Mouse (Mus musculus) lung, embryonic 14.5 days (tissue): Measurements from ENCODE around the gene Tpst1. TPM values are rescaled to one million over a fixed set of nuclear protein-coding genes. Genes with fewer than 3 reads are reported as not detected.

Source experiments
- ATAC-seq: fragments of 200-750 bp; cut with Nextera tagmentation; 2 replicates; pipeline ENCODE4 v1.8.0; 2017; ENCODE audit warnings: mild to moderate bottlenecking, moderate TSS enrichment, moderate library complexity; ENCODE audit not compliant: insufficient read depth
- DNase-seq: peaks from one replicate; pipeline ENCODE4 v3.0.0-alpha.2; 2015
- H3K27ac ChIP-seq: fragments of 300-500 bp; sonication (generic); 2 replicates; pipeline ENCODE4 v1.5.1; 2014; ENCODE audit warnings: low read depth, mild to moderate bottlenecking, moderate library complexity
- H3K27me3 ChIP-seq: fragments of 300-500 bp; sonication (generic); 2 replicates; pipeline ENCODE4 v1.6.1; 2014; ENCODE audit warnings: low read length, control low read depth; ENCODE audit not compliant: insufficient read depth
- H3K36me3 ChIP-seq: fragments of 300-500 bp; sonication (generic); 2 replicates; pipeline ENCODE4 v1.6.1; 2014; ENCODE audit warnings: control low read depth; ENCODE audit not compliant: insufficient read depth
- H3K4me1 ChIP-seq: fragments of 300-500 bp; sonication (generic); 2 replicates; pipeline ENCODE4 v1.6.1; 2014; ENCODE audit warnings: antibody characterized with exemption, control low read depth; ENCODE audit not compliant: insufficient read depth
- H3K4me2 ChIP-seq: fragments of 300-500 bp; sonication (generic); 2 replicates; pipeline ENCODE4 v1.6.1; 2014; ENCODE audit warnings: mild to moderate bottlenecking
- H3K4me3 ChIP-seq: fragments of 300-500 bp; sonication (generic); 2 replicates; pipeline ENCODE4 v1.5.1; 2014; ENCODE audit warnings: low read depth, low read length
- H3K9ac ChIP-seq: fragments of 300-500 bp; sonication (generic); 2 replicates; pipeline ENCODE4 v1.6.1; 2014
- H3K9me3 ChIP-seq: fragments of 300-500 bp; sonication (generic); 2 replicates; pipeline ENCODE4 v1.6.1; 2016; ENCODE audit warnings: low read depth, low read length, control low read depth
- CTCF ChIP-seq: IDR thresholded peaks from 2 replicates; pipeline ENCODE4 v1.5.1; 2016; ENCODE audit warnings: antibody characterized with exemption, low read depth
- WGBS: fragments of 180-500 bp; shearing (Covaris S2); extraction: QIAGEN DNeasy Blood & Tissue Kit; methylation state at CpG from one replicate; pipeline ENCODE4 v1.1.7; 2014; 5-methylcytosine and 5-hydroxymethylcytosine counted together
- polyA plus RNA-seq: library from polyadenylated mRNA; unstranded; fragments of >200 nt; fragmentation: Nextera tagmentation; extraction: Ambion mirVana; gene quantifications from 2 replicates; pipeline ENCODE4 v1.2.1, GENCODE M21; 2014

Tpst1 gene
- polyA plus RNA-seq, 1 experiment from 2014 or later = 76.1 TPM

DNA sequence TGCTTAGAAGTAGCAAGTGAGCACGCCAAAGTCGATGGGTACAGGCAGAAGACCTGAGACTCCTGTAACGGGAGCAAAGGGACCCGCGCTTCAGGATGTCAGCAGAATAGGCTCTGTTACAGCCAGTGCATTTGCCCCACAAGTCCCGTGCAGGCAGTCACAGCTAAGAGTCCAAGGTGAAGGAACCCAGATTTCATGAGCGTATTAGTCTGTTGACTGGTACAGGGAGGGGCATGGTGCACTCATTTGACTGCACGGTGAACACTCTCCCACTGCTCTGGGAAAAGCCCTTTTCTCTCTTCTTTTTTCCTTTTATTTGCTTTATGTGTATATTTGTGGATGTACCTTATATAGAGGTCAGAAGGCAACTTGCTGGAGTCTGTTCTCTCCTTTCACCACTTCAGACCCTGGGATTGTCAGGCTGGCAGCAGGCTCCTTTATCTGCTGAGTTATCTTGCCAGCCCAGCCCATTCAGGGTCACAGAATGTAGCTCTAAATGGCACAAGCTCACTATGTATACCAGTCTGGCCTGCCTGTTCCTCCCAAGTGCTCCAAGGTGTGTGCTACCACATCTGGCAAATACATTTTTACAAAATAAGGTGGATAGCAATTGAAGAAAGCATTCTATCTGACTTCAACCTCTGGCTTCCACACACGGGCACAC lies 111.2 kb downstream of the Tpst1 start:
- WGBS = 79% methylated on average over 9 of the region's 9 CpGs
- no peak overlapping the region for H3K4me3 ChIP-seq
- DNase-seq = no peak
- H3K36me3 ChIP-seq = peaks cover 12% of the 10 kb centered on the region
- no peak overlapping the region for H3K4me2 ChIP-seq
- no peaks in the 10 kb centered on the region for H3K27me3 ChIP-seq
- H3K27ac ChIP-seq = no peak overlapping the region
- ATAC-seq = no peak
- H3K9ac ChIP-seq = no peak overlapping the region
- TF ChIP-seq CTCF = no peak
- H3K4me1 ChIP-seq = no peaks in the 10 kb centered on the region
- no peaks in the 10 kb centered on the region for H3K9me3 ChIP-seq

DNA sequence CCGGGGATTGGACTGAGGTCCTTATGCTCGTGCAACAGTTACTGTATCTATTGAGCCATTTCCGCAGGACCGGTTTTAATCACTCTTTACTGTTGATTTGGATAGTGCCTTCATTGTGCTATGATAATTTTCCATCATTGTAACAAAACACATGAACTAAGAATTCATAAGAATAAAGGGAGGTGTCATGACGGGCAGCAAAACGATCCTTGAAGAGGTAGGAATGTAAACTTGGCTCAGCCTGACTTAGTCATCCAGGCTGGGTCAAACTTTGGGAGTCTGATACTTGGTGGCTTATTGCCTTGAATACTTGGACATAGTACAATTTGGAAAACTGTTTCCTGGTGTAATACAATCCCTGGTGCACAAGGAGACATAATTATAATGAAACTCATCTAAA lies 112.2 kb downstream of the Tpst1 start:
- 77% methylated on average over 6 of the region's 6 CpGs for WGBS
- no peak overlapping the region for H3K4me3 ChIP-seq
- no peak for TF ChIP-seq CTCF
- H3K4me1 ChIP-seq = no peaks in the 10 kb centered on the region
- H3K27ac ChIP-seq = no peak overlapping the region
- H3K9me3 ChIP-seq = no peaks in the 10 kb centered on the region
- no peak overlapping the region for H3K4me2 ChIP-seq
- peaks cover 22% of the 10 kb centered on the region for H3K36me3 ChIP-seq
- no peaks in the 10 kb centered on the region for H3K27me3 ChIP-seq
- no peak for ATAC-seq
- no peak overlapping the region for H3K9ac ChIP-seq
- DNase-seq = no peak

Other genes with a start within 250 kb of the Tpst1 start
- 43.1 and 46.4 TPM in 2 replicates for gene Sumf2, start 226.3 kb upstream of the Tpst1 start, polyA plus RNA-seq
- 859 and 893 TPM in 2 replicates for gene Chchd2, start 185.9 kb upstream of the Tpst1 start, polyA plus RNA-seq
- 5.7 and 6.9 TPM in 2 replicates for gene Zbed5, start 177.6 kb upstream of the Tpst1 start, polyA plus RNA-seq
- gene Phkg1, start 174.8 kb upstream of the Tpst1 start, polyA plus RNA-seq = 0.11 and 0.18 TPM in 2 replicates
- 1.5 and 2.6 TPM in 2 replicates for gene Nupr1l, start 164.8 kb upstream of the Tpst1 start, polyA plus RNA-seq
- gene Vkorc1l1, start 131.4 kb upstream of the Tpst1 start, polyA plus RNA-seq = 22.7 and 23.4 TPM in 2 replicates
- 77.4 and 83.0 TPM in 2 replicates for gene Gusb, start 70.3 kb upstream of the Tpst1 start, polyA plus RNA-seq
- gene Asl, start 44.1 kb upstream of the Tpst1 start, polyA plus RNA-seq = 23.1 and 24.3 TPM in 2 replicates
- gene Crcp, start 44.0 kb upstream of the Tpst1 start, polyA plus RNA-seq = 27.5 and 28.3 TPM in 2 replicates
- gene Kctd7, start 71.5 kb downstream of the Tpst1 start, polyA plus RNA-seq = 6.1 and 7.4 TPM in 2 replicates
- gene Rabgef1, start 98.5 kb downstream of the Tpst1 start, polyA plus RNA-seq = 23.9 and 25.1 TPM in 2 replicates
- 42.4 and 46.6 TPM in 2 replicates for gene Tmem248, start 143.8 kb downstream of the Tpst1 start, polyA plus RNA-seq
- 50.7 and 51.4 TPM in 2 replicates for gene Sbds, start 182.2 kb downstream of the Tpst1 start, polyA plus RNA-seq
- 25.2 and 27.5 TPM in 2 replicates for gene Tyw1, start 182.3 kb downstream of the Tpst1 start, polyA plus RNA-seq